Mouse (Mus musculus): Measurements from ENCODE around the gene Tlcd1.

DNA sequence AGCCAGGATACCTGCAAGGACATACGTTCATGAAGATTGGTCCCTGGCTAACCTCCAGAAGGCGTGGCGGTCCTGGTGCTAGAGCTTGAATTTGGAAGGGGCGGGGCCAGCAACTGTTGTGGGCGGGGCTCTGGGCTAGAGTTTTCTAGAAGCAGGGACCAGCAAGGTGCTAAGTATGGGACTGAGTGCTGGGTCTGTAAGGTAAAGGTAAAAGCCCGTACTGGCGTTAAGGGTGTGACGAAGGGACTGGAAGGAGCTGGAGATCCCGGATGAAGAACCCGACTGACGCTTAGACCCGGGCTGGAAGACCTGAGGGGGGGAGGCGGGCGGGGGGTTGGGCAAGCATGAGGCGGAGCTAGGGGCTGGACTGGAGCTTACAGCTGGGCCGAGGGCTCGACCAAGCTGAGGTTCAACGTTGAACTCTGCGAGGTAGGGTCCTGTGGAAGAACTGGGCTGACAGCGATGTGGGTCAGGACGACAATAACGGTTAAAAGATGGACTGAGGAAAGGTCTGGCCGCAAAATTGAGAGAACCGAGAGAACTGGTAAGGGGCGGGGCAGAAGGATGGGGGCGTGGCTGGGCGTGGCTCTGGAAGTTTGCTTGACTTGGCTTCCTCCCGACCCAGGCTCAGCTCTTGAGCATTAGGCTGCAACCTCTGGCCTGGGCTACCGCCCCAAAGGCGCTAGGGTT is 18.0 kb downstream of the Tlcd1 start:
- TF ChIP-seq POLR2A (IDR thresholded peaks at IDR 0.05; ENCODE audit: borderline replicate concordance, extremely low read depth, insufficient read depth, insufficient read length, poor library complexity, severe bottlenecking), result no peak
- TF ChIP-seq CTCF (IDR thresholded peaks at IDR 0.05; ENCODE audit: borderline replicate concordance, extremely low read depth, insufficient read depth, insufficient read length), result no peak
